Mouse (Mus musculus) T-helper 2 cell (primary cell): ENCODE results near the gene P2rx7.

Source experiments
- in situ Hi-C: fragments of 300-600 bp; cut with MboI, MseI; formaldehyde crosslinking; loops from one replicate; pipeline ENCODE4 v1.15.1; 2025; ENCODE audit warnings: high pct_unique_total_duplicates

Gene P2rx7

DNA sequence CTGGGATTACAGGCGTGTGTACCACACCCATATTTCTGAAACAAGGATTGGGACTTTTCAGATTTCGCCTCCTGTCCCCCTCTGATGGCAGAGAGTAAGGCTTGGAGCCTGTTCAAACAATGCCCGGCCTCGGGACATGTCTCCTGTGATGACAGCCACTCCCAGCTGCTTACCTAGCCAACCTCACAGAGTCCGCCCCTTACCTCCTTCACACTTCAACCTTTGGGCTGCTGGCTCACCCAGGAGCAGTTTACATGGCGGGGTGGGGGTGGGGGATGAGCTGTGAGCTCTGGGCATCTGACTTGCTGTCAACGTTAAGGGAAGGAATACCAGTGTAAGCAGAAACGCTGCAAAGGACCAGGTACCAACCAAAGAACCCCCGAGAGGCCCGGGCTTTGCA lies 87.1 kb downstream of the P2rx7 start:
- in situ Hi-C loops, result loop anchor here (5.0 kb wide), 1 partner anchor 47 kb away; the partner anchor contains the start of gene Camkk2

DNA sequence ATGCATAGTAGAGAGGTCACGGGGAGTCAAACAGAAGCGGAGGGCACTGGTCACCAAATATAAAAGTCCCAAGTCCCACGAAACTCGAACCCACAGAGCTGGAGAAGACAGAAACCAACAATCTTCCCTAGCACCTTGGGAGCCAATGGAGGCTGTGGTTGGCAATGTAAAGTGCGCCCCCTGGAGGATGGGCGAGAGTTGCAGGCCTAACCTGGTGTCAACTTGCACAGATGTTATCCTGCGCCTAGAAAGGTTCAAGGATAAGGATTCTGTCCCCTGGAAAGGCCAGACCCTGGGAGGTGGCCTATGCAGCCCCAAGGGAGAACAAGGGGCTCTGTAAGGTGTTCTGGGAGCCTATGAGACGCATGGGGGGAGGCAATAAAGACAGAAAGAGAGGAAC lies 87.6 kb downstream of the P2rx7 start:
- in situ Hi-C loops, result loop anchor here (5.0 kb wide), 1 partner anchor 46 kb away; the partner anchor contains the start of gene Camkk2

DNA sequence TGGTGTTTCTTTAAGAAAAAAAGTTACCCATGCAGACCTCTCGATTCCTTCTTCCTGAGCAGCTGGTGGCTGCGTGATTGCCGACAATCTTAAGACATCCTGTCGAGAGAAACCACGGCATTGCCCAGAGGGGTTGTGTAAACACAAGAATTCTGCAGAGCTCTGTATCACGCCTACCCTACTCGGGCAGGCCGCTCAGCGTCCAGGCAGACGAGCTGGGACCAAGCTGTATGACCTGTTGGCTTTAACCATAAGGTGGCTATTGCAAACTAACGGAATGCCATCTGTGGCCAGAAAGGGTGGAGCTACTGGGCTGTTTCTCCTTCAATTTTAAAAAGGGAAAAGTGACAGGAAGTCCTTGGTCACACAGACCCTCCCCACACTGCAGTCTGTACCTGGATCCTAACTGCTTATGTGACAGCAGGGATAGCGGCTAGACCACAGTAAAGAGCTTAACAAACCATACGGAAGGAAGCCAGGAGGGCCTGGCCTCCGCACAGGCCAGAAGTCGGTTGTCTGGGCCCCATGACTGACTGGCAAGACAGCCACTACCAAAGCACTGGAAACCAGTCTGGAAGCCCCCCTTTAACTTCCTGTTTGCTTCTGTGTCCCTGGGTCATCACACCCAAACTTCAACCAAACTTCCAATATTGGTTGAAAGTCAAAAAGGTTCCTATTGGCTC lies 88.4 kb downstream of the P2rx7 start:
- in situ Hi-C loops, result loop anchor here (5.0 kb wide), 1 partner anchor 45 kb away; the partner anchor contains the start of gene Camkk2

DNA sequence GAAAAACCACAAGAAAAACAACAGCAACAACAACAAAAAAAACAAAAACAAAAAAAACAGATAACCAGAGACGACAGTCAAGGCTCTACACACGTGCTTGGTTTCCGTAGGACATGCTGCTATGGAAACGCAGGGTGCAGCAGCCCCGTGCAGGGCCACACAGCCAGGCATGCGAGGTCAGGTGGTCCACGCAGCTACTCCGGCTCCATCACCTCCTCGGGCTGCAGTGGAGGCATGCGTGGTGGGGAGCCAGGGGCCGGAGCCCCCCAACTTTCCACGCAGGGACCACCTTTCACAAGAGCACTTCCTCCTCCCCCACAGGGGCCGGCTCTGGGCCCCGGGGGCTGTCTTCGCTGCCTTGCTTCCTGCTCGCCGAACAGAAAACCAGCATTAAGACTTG lies 90.2 kb downstream of the P2rx7 start:
- in situ Hi-C loops, result loop anchor here (5.0 kb wide), 1 partner anchor 43 kb away; the partner anchor contains the start of gene Camkk2

DNA sequence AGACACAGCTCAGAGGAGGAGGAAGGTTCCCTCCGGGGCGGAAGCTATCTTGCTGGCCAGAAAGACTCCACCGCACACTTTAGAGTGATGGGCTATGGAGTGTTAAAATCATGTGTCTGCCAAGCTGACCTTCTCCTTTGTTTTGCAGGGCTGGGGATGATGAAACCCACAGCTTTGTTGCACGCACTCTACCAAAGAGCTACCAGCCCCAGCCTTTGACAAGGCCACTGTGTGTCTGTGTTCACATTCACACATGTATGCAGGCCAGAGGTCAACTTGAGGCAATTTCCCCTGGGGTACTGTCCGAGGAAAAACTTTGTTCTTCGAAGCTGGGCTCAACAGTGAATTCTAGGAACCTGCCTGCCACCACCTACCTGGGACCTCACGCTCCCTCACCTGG lies 92.1 kb downstream of the P2rx7 start:
- in situ Hi-C loops, result no loop called here

DNA sequence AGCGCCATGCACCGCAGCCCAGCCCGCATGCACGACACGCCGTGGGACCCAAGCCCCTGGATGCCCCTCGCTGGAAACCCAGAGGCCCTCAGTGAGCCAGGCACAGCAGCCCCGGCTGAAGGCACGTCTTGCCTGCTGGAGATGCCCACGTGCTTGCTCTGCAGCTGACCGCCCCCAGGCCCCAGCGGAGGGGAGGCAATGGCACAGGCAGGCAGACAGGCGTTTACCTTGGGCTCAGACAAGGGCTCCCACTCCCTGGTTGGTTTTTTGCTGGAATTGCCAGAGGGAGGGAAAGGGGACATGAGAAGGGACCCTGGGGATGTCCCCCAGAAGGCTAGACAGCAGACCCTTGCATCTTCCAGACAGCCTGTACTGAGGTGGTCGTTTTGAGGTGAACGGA lies 93.0 kb downstream of the P2rx7 start:
- in situ Hi-C loops, result no loop called here
